Mouse (Mus musculus) C2C12 (cell line): ENCODE results near the gene Arl4c. TPM values are rescaled to one million over a fixed set of nuclear protein-coding genes. Genes with fewer than 3 reads are reported as not detected.

ENCODE experiments used
- H3K27me3 ChIP-seq: one replicate; pipeline ENCODE4 v1.6.1; 2011; ENCODE audit not compliant: control insufficient read depth, insufficient read depth, insufficient read length
- H3K36me3 ChIP-seq: one replicate; pipeline ENCODE4 v1.6.1; 2011; ENCODE audit not compliant: control insufficient read depth, insufficient read depth
- H3K4me3 ChIP-seq: one replicate; pipeline ENCODE4 v1.5.1; 2011; ENCODE audit warnings: mild to moderate bottlenecking, control low read depth; ENCODE audit not compliant: poor library complexity, insufficient read depth, severe bottlenecking
- H3K79me2 ChIP-seq: one replicate; pipeline ENCODE4 v1.6.1; 2011; ENCODE audit not compliant: control insufficient read depth, insufficient read depth
- H3K79me3 ChIP-seq: one replicate; pipeline ENCODE4 v1.6.1; 2011; ENCODE audit warnings: low read depth, control low read depth
- H3ac ChIP-seq: one replicate; pipeline ENCODE3; 2011; ENCODE audit warnings: low read depth; ENCODE audit not compliant: control insufficient read depth, insufficient read length
- CEBPB ChIP-seq: IDR thresholded peaks from one replicate; pipeline ENCODE4 v1.6.1; 2011; ENCODE audit warnings: low read depth, mild to moderate bottlenecking, control low read depth, moderate library complexity
- CTCF ChIP-seq: IDR thresholded peaks from one replicate; pipeline ENCODE4 v1.5.1; 2011; ENCODE audit not compliant: control insufficient read depth, insufficient read depth, insufficient read length
- FOSL1 ChIP-seq: IDR thresholded peaks from one replicate; pipeline ENCODE4 v1.8.0; 2011; ENCODE audit warnings: mild to moderate bottlenecking, low read length; ENCODE audit not compliant: poor library complexity, insufficient read depth, severe bottlenecking
- MAX ChIP-seq: IDR thresholded peaks from one replicate; pipeline ENCODE4 v1.6.1; 2011; ENCODE audit warnings: mild to moderate bottlenecking, control low read depth
- MYOD1 ChIP-seq: IDR thresholded peaks from one replicate; pipeline ENCODE4 v1.6.1; 2011; ENCODE audit warnings: low read depth; ENCODE audit not compliant: control insufficient read depth, insufficient read length
- MYOG ChIP-seq: IDR thresholded peaks from one replicate; pipeline ENCODE4 v1.6.1; 2011; ENCODE audit not compliant: control insufficient read depth, insufficient read length; ENCODE audit errors: extremely low read depth
- USF1 ChIP-seq: IDR thresholded peaks from one replicate; pipeline ENCODE4 v1.6.1; 2011; ENCODE audit warnings: low read depth, mild to moderate bottlenecking, control low read depth, moderate library complexity
- polyA plus RNA-seq: library from polyadenylated mRNA; unstranded; fragments of >200 nt; fragmentation: generic; extraction: Trizol; gene quantifications from one replicate; pipeline ENCODE4 v1.2.1, GENCODE M21; 2012; ENCODE audit warnings: missing spikeins

The Arl4c gene
- polyA plus RNA-seq, 1 experiment: 81.3 TPM

DNA sequence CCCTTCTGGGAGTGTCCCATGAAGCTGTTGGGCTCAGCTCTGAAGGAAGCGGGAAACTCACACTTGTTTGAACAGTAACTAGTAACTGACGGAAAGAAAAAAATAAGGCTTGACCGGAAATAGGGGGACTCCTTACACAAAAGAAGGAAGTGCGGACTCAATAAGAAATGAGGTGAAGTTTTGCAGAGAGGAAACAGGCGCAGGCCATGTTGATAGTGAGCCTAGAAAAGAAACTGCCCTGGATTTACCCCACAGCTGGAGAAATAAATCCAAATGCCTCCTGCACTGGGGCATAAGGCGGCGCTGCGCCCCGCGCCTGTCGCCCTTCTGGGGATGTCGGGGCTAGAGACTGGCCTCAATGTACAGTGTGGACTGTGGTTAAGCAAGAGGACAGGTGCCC lies 66.4 kb downstream of the Arl4c start:
- H3K79me3 ChIP-seq: no peaks in the 10 kb centered on the region
- H3K27me3 ChIP-seq: no peaks in the 10 kb centered on the region
- no peak overlapping the region for H3ac ChIP-seq
- no peak for TF ChIP-seq FOSL1
- TF ChIP-seq CEBPB: no peak
- TF ChIP-seq MAX: no peak
- no peak for TF ChIP-seq USF1
- TF ChIP-seq MYOD1: no peak
- TF ChIP-seq MYOG: no peak
- TF ChIP-seq CTCF: no peak
- H3K79me2 ChIP-seq: no peaks in the 10 kb centered on the region
- H3K36me3 ChIP-seq: no peaks in the 10 kb centered on the region
- H3K4me3 ChIP-seq: no peak overlapping the region

DNA sequence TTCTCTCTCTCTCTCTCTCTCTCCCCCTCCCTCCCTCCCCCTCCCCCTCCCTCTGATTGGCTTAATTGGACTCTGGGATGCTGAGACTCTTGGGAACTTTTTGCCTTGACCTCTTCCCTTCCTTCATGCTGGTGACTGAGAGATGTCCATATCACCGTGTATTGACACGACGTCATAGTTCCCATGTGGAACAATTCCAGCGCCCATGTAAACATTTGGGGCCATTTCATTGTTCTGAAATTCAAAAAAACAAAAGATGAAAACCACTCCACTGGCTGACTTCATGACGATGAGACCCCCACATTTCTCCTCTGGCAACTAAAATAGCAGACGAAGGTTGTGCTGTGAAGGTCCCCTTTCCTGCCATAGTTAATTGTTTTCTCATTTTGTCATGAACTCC lies 69.2 kb downstream of the Arl4c start:
- H3K79me3 ChIP-seq: no peaks in the 10 kb centered on the region
- no peak for TF ChIP-seq MAX
- no peak overlapping the region for H3ac ChIP-seq
- H3K36me3 ChIP-seq: no peaks in the 10 kb centered on the region
- no peaks in the 10 kb centered on the region for H3K79me2 ChIP-seq
- no peak overlapping the region for H3K4me3 ChIP-seq
- no peaks in the 10 kb centered on the region for H3K27me3 ChIP-seq

DNA sequence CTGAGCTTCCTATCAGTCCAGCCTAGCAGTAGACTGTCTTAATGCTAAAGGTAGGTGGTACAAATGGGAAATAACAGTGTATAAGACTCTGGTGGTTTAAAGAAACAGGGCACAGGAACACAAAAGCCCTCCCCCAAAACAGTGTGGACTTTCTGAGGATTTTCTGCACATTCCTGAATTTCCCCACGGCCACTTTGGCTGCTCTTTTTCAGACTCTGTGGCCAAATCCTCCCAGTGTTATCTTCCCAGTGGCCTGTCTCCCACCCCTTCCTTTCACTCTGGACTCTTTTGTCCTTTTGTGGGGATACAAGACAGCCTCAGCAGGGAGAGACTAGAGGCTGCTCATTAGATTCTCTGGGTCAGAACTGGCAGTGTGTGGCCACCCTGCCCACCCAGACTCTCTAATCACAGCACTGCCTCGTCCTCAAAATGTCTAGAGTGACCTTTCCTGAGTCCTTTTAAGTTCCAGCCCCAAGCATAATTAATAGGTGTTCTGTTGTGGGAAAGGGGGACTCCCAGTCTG lies 72.0 kb downstream of the Arl4c start:
- H3ac ChIP-seq: no peak overlapping the region
- H3K4me3 ChIP-seq: no peak overlapping the region
- H3K27me3 ChIP-seq: no peaks in the 10 kb centered on the region
- TF ChIP-seq CTCF (no peak), MYOD1 (no peak), USF1 (no peak), MAX (no peak), FOSL1 (no peak), CEBPB (no peak), MYOG (no peak)
- no peaks in the 10 kb centered on the region for H3K79me3 ChIP-seq
- H3K79me2 ChIP-seq: no peaks in the 10 kb centered on the region
- H3K36me3 ChIP-seq: no peaks in the 10 kb centered on the region

DNA sequence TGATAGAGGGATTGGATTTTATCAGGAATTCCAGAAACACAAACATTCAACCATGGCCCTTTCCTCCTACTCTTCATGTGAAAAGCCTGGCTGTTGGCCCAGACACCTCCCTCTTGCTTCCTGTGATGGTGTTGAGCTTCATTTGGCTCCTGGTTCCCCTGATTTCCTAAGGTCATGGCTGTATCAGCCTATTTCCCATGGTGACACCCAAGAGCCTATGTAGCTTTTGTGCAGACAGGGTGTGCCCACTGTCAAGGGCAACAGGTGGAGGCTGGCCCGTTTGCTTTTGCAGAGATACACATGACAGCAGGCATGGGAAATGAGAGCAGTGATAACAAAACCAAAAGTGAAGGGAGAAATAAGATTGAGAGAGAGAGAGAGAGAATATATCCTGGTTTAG lies 76.8 kb downstream of the Arl4c start:
- Histone ChIP-seq H3K36me3 (no peaks in the 10 kb centered on the region), H3K27me3 (no peaks in the 10 kb centered on the region), H3ac (no peak overlapping the region), H3K79me3 (no peaks in the 10 kb centered on the region), H3K79me2 (no peaks in the 10 kb centered on the region), H3K4me3 (no peak overlapping the region)
- no peak for TF ChIP-seq MAX

DNA sequence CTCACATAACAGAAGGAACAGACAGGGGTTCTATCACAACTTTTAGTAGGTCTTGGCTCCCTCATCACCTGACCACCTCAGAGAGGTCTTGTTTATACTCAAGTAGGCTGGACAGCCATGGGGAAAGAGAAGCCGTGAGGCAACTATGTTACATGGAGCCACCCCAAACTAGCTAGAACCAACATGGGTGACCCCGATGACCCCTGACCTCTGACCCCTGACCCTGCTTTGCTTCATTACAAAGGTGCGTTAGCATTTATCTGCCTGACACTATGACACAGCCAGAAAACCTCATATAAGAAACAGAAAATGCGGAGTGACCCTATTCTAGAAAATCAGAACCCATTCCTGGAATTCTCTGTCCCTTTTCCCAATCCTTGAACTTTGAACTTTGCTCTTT lies 77.6 kb downstream of the Arl4c start:
- no peaks in the 10 kb centered on the region for H3K36me3 ChIP-seq
- no peak for TF ChIP-seq CTCF
- TF ChIP-seq MAX: no peak
- no peak for TF ChIP-seq MYOG
- no peak for TF ChIP-seq CEBPB
- TF ChIP-seq MYOD1: no peak
- TF ChIP-seq FOSL1: no peak
- TF ChIP-seq USF1: no peak
- no peaks in the 10 kb centered on the region for H3K27me3 ChIP-seq
- H3K79me3 ChIP-seq: no peaks in the 10 kb centered on the region
- no peak overlapping the region for H3ac ChIP-seq
- H3K79me2 ChIP-seq: no peaks in the 10 kb centered on the region
- H3K4me3 ChIP-seq: no peak overlapping the region

DNA sequence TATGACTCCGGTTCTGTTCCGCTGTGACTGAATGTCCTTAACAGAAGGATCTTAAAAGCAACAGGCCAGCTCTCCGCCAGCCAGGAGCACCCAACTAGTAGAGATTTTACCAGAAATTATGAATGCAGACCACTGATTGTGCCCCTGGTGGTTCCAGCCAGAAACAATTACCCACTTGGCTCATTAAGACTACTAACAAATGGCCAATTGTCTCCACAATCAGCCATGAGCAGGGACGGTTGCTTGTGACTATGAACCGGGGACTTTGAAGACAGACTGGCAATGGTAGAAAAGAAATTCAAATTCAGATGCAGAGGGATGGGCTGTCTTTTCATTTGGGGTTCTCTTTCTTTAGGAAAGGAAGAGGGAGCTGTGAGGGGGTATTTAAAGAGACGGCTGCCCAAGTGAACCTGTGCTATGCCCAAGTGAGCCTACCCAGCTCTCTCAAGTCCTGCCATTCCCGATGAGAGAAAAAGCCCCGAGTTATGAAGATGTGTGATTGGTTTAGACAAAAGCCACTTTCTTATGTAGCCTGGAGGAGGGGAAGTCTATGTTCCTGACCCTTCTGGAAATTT lies 78.4 kb downstream of the Arl4c start:
- Histone ChIP-seq H3K27me3 (no peaks in the 10 kb centered on the region), H3K79me3 (no peaks in the 10 kb centered on the region), H3ac (no peak overlapping the region), H3K4me3 (no peak overlapping the region), H3K79me2 (no peaks in the 10 kb centered on the region), H3K36me3 (no peaks in the 10 kb centered on the region)
- no peak for TF ChIP-seq FOSL1

Other genes with a start within 250 kb of the Arl4c start
- gene Glrp1, start 192.2 kb downstream of the Arl4c start, polyA plus RNA-seq: 1.3 TPM